Mouse (Mus musculus): ENCODE measurements around the gene Tomm34. TPM values are rescaled to one million over a fixed set of nuclear protein-coding genes. Genes with fewer than 3 reads are reported as not detected.

The Tomm34 gene
- 25.0 and 27.8 TPM in 2 replicates for polyA plus RNA-seq (2015; fragmentation: Nextera tagmentation; extraction: Ambion mirVana)

DNA sequence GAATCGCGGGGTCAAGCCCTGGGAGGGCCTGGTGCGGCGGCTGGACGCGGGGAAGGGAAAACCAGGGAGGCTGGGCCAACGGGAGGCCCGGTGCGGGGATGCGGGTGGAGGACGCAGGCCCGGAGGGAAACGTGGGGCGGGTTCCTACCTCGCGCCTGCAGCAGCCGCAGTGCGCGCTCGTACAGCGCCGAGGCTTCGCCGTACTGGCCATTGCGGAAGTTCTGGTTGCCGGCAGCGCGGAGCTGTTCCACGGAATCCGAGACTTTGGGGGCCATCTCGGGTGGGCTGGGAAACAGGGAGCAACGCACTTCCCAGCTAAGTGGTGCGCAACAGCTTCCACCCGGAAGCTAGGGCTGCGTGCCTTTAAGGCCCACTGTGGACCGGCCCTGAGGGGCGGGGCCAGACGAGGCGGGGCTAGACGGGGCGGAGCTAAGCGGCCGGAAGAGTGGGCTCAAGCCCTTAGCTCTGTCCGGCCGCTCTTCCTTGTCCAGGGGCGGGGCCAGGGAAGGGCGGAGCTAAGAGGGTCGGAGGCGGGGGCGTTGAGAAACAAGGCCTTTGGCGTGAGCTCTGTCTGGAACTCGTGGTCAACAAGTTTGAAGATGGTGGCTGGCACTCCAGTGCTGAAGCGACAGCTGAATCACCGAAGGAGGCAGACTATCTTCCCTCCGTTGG, at the start of gene Tomm34:
Gene Tomm34 (minus strand): TSS at position 405 of the 672 bp plus-strand sequence.
- Histone ChIP-seq H3K27me3 (replicated peaks; ENCODE audit: control insufficient read depth, insufficient read depth, low read length) (no peaks in the 10 kb centered on the region), H3K4me1 (replicated peaks; ENCODE audit: control insufficient read depth, insufficient read depth, low read length) (no peaks in the 10 kb centered on the region), H3K9me3 (ENCODE audit: control insufficient read depth) (no peaks in the 10 kb centered on the region), H3K36me3 (ENCODE audit: control insufficient read depth, insufficient read depth) (peaks cover 10% of the 10 kb centered on the region), H3K4me3 (ENCODE audit: low read depth, low read length) (peak within 1 kb of the TSS; percentile 98), H3K4me2 (replicated peaks; ENCODE audit: low read depth) (peak within 1 kb of the TSS; percentile 84), H3K27ac (ENCODE audit: low read depth, low read length) (peak within 1 kb of the TSS; percentile 84), H3K9ac (ENCODE audit: low read depth, low read length) (peak within 1 kb of the TSS; percentile 91)
- peak; percentile 92 for ATAC-seq
- 0 out of 2 replicates have a peak, but pooled peaks have one; percentile 9 for TF ChIP-seq CTCF (IDR thresholded peaks at IDR 0.05; ENCODE audit: low read depth)
- under 1% methylated on average over 54 of the region's 55 CpGs for WGBS

DNA sequence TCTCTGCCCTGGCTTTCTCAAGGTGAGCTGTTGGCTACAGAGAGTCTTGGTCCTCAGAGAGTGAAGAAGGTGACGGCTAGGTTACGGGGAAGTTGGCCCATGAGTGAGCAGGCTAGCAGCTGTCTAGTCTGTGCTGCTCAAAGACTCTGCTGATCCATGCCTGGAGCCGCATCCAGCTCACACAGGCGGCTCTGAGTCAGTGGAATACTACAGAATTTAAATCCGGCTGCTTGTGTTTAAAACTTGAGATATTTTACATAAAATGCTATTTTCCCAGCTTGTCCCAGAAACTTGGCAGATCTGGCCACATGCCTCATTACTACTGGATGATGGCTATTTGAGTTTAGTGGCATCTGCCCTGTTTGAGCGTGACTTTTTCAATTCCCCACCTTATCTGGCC, 48.5 kb upstream of the Tomm34 start:
- Histone ChIP-seq H3K36me3 (ENCODE audit: control insufficient read depth, insufficient read depth) (peaks cover 46% of the 10 kb centered on the region), H3K9ac (ENCODE audit: low read depth, low read length) (no peak overlapping the region), H3K4me1 (replicated peaks; ENCODE audit: control insufficient read depth, insufficient read depth, low read length) (no peaks in the 10 kb centered on the region), H3K27me3 (replicated peaks; ENCODE audit: control insufficient read depth, insufficient read depth, low read length) (no peaks in the 10 kb centered on the region), H3K4me3 (ENCODE audit: low read depth, low read length) (no peak overlapping the region), H3K27ac (ENCODE audit: low read depth, low read length) (no peak overlapping the region), H3K4me2 (replicated peaks; ENCODE audit: low read depth) (no peak overlapping the region), H3K9me3 (ENCODE audit: control insufficient read depth) (no peaks in the 10 kb centered on the region)
- WGBS = 92% methylated on average over 6 of the region's 6 CpGs
- no peak for TF ChIP-seq CTCF (IDR thresholded peaks at IDR 0.05; ENCODE audit: low read depth)
- no peak for ATAC-seq

DNA sequence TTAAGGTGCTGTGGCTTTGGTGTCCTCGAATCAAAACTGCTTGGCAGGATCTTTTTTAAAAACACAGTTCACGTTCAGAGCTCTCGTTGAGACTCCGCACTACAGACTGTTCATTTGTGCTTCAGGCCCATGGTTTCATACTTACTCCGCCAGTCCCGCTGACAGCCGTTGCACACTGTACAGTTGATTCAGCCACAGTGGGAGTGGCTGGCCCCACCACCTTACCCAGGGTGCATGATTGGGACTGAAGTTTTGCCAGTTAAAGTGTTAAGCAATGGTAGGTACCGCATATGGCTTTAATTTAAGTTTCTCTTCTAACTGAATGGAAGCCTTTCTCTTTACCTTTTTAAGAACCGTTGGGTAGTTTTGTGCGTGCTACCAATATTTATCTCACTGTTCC, 44.6 kb upstream of the Tomm34 start:
- Histone ChIP-seq H3K27me3 (replicated peaks; ENCODE audit: control insufficient read depth, insufficient read depth, low read length) (no peaks in the 10 kb centered on the region), H3K36me3 (ENCODE audit: control insufficient read depth, insufficient read depth) (peaks cover 39% of the 10 kb centered on the region), H3K27ac (ENCODE audit: low read depth, low read length) (no peak overlapping the region), H3K9ac (ENCODE audit: low read depth, low read length) (no peak overlapping the region), H3K4me3 (ENCODE audit: low read depth, low read length) (no peak overlapping the region), H3K9me3 (ENCODE audit: control insufficient read depth) (no peaks in the 10 kb centered on the region), H3K4me1 (replicated peaks; ENCODE audit: control insufficient read depth, insufficient read depth, low read length) (no peaks in the 10 kb centered on the region), H3K4me2 (replicated peaks; ENCODE audit: low read depth) (no peak overlapping the region)
- 84% methylated on average over 10 of the region's 10 CpGs for WGBS
- TF ChIP-seq CTCF (IDR thresholded peaks at IDR 0.05; ENCODE audit: low read depth) = no peak
- ATAC-seq = no peak

DNA sequence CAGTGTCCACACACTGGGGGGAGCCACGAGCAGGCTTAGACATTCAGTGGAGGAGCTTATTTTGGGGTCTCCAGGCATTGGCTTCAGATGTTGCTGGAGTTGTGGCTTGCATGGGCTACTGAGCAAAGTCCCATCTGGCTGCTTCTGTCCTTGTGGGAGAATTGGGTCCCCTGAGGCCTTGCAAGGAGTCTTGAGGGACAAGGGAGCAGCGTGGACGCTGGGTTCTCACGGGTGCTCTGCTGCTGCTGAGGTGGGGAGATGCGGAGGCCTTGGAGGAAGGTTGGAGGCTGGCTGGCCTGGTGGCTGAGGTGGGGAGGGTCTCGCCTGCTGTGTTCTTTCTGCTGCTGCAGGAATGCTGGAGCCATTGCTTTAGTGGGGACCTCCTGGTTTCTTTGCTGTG, 43.1 kb upstream of the Tomm34 start:
- Histone ChIP-seq H3K4me3 (ENCODE audit: low read depth, low read length) (no peak overlapping the region), H3K27ac (ENCODE audit: low read depth, low read length) (no peak overlapping the region), H3K36me3 (ENCODE audit: control insufficient read depth, insufficient read depth) (peaks cover 29% of the 10 kb centered on the region), H3K4me1 (replicated peaks; ENCODE audit: control insufficient read depth, insufficient read depth, low read length) (no peaks in the 10 kb centered on the region), H3K27me3 (replicated peaks; ENCODE audit: control insufficient read depth, insufficient read depth, low read length) (no peaks in the 10 kb centered on the region), H3K9ac (ENCODE audit: low read depth, low read length) (no peak overlapping the region), H3K4me2 (replicated peaks; ENCODE audit: low read depth) (no peak overlapping the region), H3K9me3 (ENCODE audit: control insufficient read depth) (no peaks in the 10 kb centered on the region)
- 93% methylated on average over 6 of the region's 6 CpGs for WGBS
- no peak for ATAC-seq
- TF ChIP-seq CTCF (IDR thresholded peaks at IDR 0.05; ENCODE audit: low read depth) = no peak

DNA sequence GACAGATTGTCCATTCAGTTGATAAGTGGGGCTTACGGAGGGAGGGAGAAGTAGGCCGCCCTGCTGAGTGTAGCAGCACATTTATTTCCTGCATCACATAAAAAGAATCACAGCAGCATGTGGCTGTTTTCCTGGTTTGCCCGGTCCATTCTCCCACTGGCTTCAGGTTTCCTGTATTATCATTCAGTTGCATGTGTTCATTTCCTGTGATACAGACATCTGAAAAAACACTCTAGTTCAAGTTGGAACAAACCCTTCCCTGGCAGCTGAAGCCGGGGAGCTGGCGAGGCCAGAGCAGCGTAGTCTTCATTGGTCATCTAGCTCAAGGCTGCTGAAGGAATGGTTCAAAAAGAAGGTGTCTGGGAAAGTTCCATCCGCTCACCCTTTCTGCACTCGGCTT, 40.6 kb upstream of the Tomm34 start:
- Histone ChIP-seq H3K27ac (ENCODE audit: low read depth, low read length) (no peak overlapping the region), H3K4me2 (replicated peaks; ENCODE audit: low read depth) (no peak overlapping the region), H3K9ac (ENCODE audit: low read depth, low read length) (no peak overlapping the region), H3K4me3 (ENCODE audit: low read depth, low read length) (no peak overlapping the region), H3K4me1 (replicated peaks; ENCODE audit: control insufficient read depth, insufficient read depth, low read length) (no peaks in the 10 kb centered on the region), H3K9me3 (ENCODE audit: control insufficient read depth) (no peaks in the 10 kb centered on the region), H3K36me3 (ENCODE audit: control insufficient read depth, insufficient read depth) (peaks cover 28% of the 10 kb centered on the region), H3K27me3 (replicated peaks; ENCODE audit: control insufficient read depth, insufficient read depth, low read length) (no peaks in the 10 kb centered on the region)
- WGBS = 87% methylated on average over 8 of the region's 8 CpGs
- no peak for ATAC-seq
- TF ChIP-seq CTCF (IDR thresholded peaks at IDR 0.05; ENCODE audit: low read depth) = no peak

DNA sequence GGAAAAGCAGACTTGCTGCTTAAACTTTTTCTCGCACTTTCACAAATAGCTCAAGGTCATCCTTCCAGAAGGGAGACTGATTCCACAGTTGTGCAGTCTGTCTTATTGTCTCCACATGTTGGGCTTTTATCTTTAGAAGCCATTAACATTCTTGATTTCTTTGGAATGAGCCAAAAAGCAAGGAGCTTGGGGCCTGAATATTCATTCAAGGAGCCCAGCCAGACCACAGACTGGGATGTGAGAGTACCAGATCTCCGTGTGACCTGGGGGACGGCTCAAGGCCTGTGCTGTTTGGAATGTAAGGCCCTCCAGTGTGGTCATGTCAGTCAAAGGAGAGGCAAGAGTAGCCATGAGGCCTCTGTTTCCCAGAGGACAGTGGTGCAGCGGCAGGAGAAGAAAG, 37.5 kb upstream of the Tomm34 start:
- Histone ChIP-seq H3K4me3 (ENCODE audit: low read depth, low read length) (no peak overlapping the region), H3K36me3 (ENCODE audit: control insufficient read depth, insufficient read depth) (peaks cover 25% of the 10 kb centered on the region), H3K27me3 (replicated peaks; ENCODE audit: control insufficient read depth, insufficient read depth, low read length) (no peaks in the 10 kb centered on the region), H3K4me2 (replicated peaks; ENCODE audit: low read depth) (no peak overlapping the region), H3K27ac (ENCODE audit: low read depth, low read length) (no peak overlapping the region), H3K9me3 (ENCODE audit: control insufficient read depth) (no peaks in the 10 kb centered on the region), H3K9ac (ENCODE audit: low read depth, low read length) (no peak overlapping the region), H3K4me1 (replicated peaks; ENCODE audit: control insufficient read depth, insufficient read depth, low read length) (no peaks in the 10 kb centered on the region)
- ATAC-seq = no peak
- WGBS = 62% methylated on average over 4 of the region's 4 CpGs
- no peak for TF ChIP-seq CTCF (IDR thresholded peaks at IDR 0.05; ENCODE audit: low read depth)

All from intestine, postnatal 0 days (tissue).